Mouse (Mus musculus) G1E (cell line): ENCODE measurements at regions not wholly inside any gene's neighbourhood (a gene's known extent, or its start where the extent isn't known, plus 50 kb on each side); places are given as distances from the start of the nearest gene placed in this dataset.

Source experiments
- ATAC-seq: 2 replicates; pipeline ENCODE4 v1.8.0; 2016; ENCODE audit warnings: mild to moderate bottlenecking; ENCODE audit not compliant: insufficient number of reproducible peaks, poor library complexity, low FRiP score, severe bottlenecking; ENCODE audit errors: extremely low read depth
- DNase-seq: peaks from one replicate; pipeline ENCODE4 v3.0.0; 2012; ENCODE audit warnings: low spot score
- H3K27me3 ChIP-seq: 2 replicates; pipeline ENCODE4 v1.6.1; 2012; ENCODE audit warnings: mild to moderate bottlenecking, low read length, inconsistent platforms; ENCODE audit not compliant: insufficient read depth
- H3K36me3 ChIP-seq: replicated peaks from 2 replicates; pipeline ENCODE3; 2012; ENCODE audit warnings: mild to moderate bottlenecking, inconsistent platforms
- H3K4me1 ChIP-seq: 2 replicates; pipeline ENCODE4 v1.6.1; 2012; ENCODE audit warnings: low read depth, low read length, inconsistent platforms, mixed read lengths; ENCODE audit not compliant: insufficient read depth
- H3K4me3 ChIP-seq: 2 replicates; pipeline ENCODE4 v1.5.1; 2012; ENCODE audit warnings: low read depth, mild to moderate bottlenecking, inconsistent platforms, low read length, moderate library complexity, mixed read lengths
- H3K9me3 ChIP-seq: replicated peaks from 2 replicates; pipeline ENCODE4 v1.6.1; 2012; ENCODE audit warnings: inconsistent platforms
- CTCF ChIP-seq: IDR thresholded peaks from 2 replicates; pipeline ENCODE4 v1.5.1; 2012; ENCODE audit warnings: low read depth, low read length, inconsistent platforms, mixed read lengths
- GATA1 ChIP-seq: IDR thresholded peaks from 2 replicates; pipeline ENCODE4 v1.6.1; 2012; ENCODE audit warnings: borderline replicate concordance, low read length, inconsistent platforms, mixed read lengths
- GATA2 ChIP-seq: IDR thresholded peaks from 2 replicates; pipeline ENCODE4 v1.6.1; 2012; ENCODE audit warnings: low read depth, low read length, inconsistent platforms, borderline replicate concordance
- POLR2AphosphoS5 ChIP-seq: IDR thresholded peaks from 2 replicates; pipeline ENCODE4 v1.6.1; 2012; ENCODE audit warnings: low read depth, low read length, inconsistent platforms; ENCODE audit not compliant: insufficient replicate concordance
- TAL1 ChIP-seq: conservative IDR thresholded peaks from 2 replicates; pipeline ENCODE4 v1.6.1; 2012; ENCODE audit warnings: low read depth, low read length, inconsistent platforms, mixed read lengths

DNA sequence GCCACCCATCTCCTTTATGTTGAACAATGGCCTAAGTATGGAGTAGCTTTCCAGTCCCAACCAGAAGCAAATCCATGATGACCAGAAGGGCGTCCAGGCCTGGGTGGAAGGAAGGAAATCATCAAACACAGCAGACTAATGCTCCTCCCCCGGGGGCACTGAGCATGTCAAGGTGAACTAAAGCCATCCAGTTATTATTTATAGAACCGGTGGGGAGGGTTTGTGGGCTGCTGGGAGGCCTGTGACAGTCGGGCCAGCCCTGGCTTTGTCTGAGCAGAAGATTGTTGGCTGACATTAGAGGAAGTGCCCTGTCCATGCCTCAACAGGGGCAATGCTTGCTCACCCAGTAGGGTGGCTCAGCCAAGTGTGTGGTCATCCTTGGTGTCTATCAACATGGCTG is 74.5 kb upstream of the Itga6 start:
- TF ChIP-seq GATA1 (no peak), TAL1 (no peak), POLR2AphosphoS5 (no peak), GATA2 (no peak), CTCF (no peak)
- Histone ChIP-seq H3K27me3 (peaks cover 13% of the 10 kb centered on the region; the same call in 1 of the 2 replicates), H3K4me3 (no peak overlapping the region), H3K9me3 (no peaks in the 10 kb centered on the region), H3K36me3 (no peaks in the 10 kb centered on the region), H3K4me1 (no peaks in the 10 kb centered on the region)
- ATAC-seq, result no peak
- no peak for DNase-seq

DNA sequence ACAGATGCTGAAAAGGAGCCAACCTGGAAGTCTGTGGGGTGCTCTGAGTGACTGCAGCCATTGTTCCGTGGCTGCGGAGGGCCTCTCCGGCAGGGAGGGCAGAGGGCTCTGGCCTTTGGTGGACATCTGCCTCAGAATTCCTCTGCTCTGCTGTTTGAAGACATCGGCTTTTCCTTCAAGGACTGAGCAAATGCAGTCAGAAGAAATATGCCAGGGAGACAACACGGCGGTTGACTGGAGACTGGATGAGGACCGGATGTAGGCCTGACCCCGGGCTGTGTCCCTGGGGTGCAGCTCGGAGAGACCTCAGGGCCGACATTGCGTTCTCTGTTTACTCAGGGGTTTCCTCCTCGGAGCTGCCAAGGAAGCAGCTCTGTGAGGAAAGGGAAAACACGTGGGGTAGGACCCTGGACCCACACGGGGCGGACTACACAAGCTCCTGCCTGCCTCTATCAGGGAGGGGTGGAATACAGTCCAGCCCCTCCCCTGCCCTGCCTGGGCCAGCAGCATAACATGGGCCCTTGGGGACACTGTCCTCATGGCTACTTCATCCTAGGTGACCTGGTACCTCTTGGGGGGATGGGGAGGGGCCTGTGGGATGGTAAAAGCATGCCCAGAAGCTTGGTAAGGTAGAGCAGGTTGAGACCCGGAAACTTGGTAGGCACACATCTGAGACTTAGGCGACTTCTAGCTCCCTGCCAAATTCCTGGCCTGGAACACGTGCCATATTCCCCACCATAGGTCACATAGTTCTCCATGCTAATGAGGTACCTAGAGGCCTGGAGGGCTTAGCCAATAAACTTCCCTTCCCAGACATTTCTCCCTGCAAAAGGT is 72.1 kb upstream of the Itga6 start:
- Histone ChIP-seq H3K4me1 (no peaks in the 10 kb centered on the region), H3K27me3 (peaks cover 19% of the 10 kb centered on the region; the same call in 1 of the 2 replicates), H3K4me3 (no peak overlapping the region), H3K9me3 (no peaks in the 10 kb centered on the region), H3K36me3 (no peaks in the 10 kb centered on the region)
- DNase-seq (no peak), ATAC-seq (no peak)
- TF ChIP-seq GATA1 (no peak), POLR2AphosphoS5 (no peak), TAL1 (no peak), GATA2 (no peak), CTCF (no peak)

DNA sequence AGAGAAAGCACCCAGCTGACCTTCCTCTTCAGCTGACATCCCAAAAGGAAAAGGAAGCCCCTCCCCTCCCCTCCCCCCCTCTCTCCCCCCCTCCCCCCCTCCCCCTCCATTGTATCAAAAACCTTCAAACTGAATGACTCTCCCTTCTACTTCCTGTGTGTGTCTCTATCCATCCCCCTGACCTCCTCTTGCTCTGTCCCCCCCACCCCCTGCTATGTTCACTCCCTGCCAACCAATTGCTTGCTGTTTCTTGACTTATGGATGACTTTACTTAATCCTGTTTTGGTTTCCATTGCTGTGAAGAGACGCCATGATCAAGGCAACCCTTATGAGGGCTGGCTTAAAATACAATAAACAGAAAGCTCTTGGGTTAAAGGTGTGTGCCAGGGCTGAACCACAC is 64.7 kb upstream of the Itga6 start:
- H3K9me3 ChIP-seq, result no peaks in the 10 kb centered on the region
- H3K4me1 ChIP-seq, result no peaks in the 10 kb centered on the region
- DNase-seq, result no peak
- ATAC-seq, result no peak
- H3K36me3 ChIP-seq, result no peaks in the 10 kb centered on the region
- no peak overlapping the region for H3K4me3 ChIP-seq
- TF ChIP-seq GATA1 (no peak), GATA2 (no peak), CTCF (no peak), POLR2AphosphoS5 (no peak), TAL1 (no peak)
- H3K27me3 ChIP-seq, result peaks cover 6% of the 10 kb centered on the region; the same call in 1 of the 2 replicates

DNA sequence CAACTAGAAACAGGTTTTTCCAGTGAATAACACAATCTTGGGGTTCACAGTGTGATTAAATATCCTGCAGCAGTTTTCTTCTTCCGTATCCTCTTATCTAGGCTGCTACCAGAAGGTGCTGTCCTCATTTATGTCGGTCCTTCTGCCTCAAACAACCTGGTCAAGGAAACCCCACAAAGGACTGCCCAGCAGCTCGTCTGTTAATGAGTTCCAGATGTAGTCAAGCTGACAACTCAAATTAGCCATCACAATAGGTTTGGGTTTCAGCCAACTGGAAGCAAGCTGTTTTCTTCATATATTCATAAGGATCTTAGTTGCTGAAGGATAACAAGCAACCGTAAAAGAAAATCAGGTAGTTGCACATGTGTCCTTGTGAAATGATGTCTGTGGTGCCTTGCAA is 64.3 kb upstream of the Itga6 start:
- TF ChIP-seq GATA2 (no peak), TAL1 (no peak), POLR2AphosphoS5 (no peak), GATA1 (no peak), CTCF (no peak)
- no peaks in the 10 kb centered on the region for H3K9me3 ChIP-seq
- ATAC-seq (no peak), DNase-seq (no peak)
- peaks cover 6% of the 10 kb centered on the region; the same call in 1 of the 2 replicates for H3K27me3 ChIP-seq
- no peaks in the 10 kb centered on the region for H3K36me3 ChIP-seq
- H3K4me1 ChIP-seq, result no peaks in the 10 kb centered on the region
- H3K4me3 ChIP-seq, result no peak overlapping the region

DNA sequence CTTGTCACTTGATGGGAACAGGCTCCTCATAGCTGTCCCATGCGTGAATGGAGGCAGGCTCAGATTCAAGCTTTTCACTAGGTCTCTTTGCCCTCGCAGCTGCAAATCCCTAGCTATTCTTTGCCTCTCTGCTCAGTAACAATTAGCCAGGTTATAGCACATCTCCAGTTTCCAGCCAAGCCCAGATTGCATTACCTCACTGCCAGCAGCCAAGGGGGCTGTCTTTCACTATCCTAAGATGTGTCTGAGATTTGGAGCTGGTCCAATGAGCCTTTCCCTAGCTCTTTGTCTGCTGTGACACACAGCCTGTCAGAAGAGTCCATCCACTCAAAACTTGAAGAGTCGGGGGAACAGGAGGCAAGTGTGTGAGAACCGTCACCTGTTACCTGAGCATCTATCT is 62.0 kb upstream of the Itga6 start:
- Histone ChIP-seq H3K4me3 (no peak overlapping the region), H3K9me3 (no peaks in the 10 kb centered on the region), H3K4me1 (no peaks in the 10 kb centered on the region), H3K27me3 (no peaks in the 10 kb centered on the region), H3K36me3 (no peaks in the 10 kb centered on the region)
- no peak for ATAC-seq
- TF ChIP-seq CTCF, result no peak
- no peak for TF ChIP-seq TAL1
- no peak for TF ChIP-seq GATA1
- no peak for TF ChIP-seq GATA2
- no peak for TF ChIP-seq POLR2AphosphoS5
- DNase-seq, result no peak

DNA sequence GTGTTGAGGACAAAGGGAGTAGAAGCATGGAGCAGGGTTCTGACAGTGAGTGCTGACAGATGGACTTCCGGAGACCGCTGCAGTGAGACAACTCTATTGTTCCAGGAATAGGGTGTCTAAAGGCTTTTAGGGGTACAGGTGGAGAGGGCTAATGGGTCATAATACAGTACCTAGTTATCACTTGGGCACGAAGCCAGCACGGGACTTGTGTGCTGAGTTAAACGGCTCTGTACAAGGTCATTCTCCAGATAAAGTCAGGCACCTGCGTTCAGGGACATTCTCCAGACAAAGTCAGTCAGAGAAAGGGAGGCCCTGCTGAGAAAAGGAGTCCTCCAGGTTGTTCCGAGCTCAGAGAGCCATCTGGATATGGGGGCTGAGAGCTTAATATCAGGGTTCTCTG is 60.2 kb upstream of the Itga6 start:
- no peaks in the 10 kb centered on the region for H3K9me3 ChIP-seq
- TF ChIP-seq POLR2AphosphoS5 (no peak), GATA2 (no peak), CTCF (no peak), GATA1 (no peak), TAL1 (no peak)

DNA sequence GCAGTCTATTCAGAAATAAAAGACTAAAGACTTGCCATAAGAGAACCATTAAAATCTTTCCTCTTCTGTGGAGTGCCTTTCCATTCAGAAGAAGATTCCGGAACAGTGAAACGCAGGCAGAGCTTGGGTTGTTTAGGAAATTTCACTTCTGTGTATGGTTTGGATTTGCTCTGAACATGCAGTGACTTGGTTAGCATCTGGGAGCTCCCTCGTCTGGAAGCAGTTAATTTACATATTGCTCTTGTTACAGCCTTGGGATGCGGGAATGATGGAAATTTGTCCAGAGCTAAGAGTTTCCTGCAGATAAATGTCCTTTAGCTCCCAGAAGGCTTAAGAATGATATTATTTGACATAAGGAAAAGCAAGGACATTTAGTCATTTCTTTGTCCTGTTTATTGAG is 56.4 kb upstream of the Itga6 start:
- H3K4me3 ChIP-seq, result no peak overlapping the region
- TF ChIP-seq GATA2, result no peak
- no peak for TF ChIP-seq TAL1
- TF ChIP-seq CTCF, result no peak
- no peak for TF ChIP-seq GATA1
- no peak for TF ChIP-seq POLR2AphosphoS5
- DNase-seq (no peak), ATAC-seq (no peak)
- no peaks in the 10 kb centered on the region for H3K36me3 ChIP-seq
- H3K9me3 ChIP-seq, result no peaks in the 10 kb centered on the region
- H3K4me1 ChIP-seq, result no peaks in the 10 kb centered on the region
- 0 out of 2 replicates have a peak, but pooled peaks cover 4% of the 10 kb centered on the region for H3K27me3 ChIP-seq

More for the DNA sequence above, 60.2 kb upstream of the Itga6 start:
- DNase-seq (no peak), ATAC-seq (no peak)
- Histone ChIP-seq H3K4me3 (no peak overlapping the region), H3K36me3 (no peaks in the 10 kb centered on the region), H3K27me3 (no peaks in the 10 kb centered on the region), H3K4me1 (no peaks in the 10 kb centered on the region)
